Mouse (Mus musculus) embryonic fibroblast, embryonic 13.5 days (primary cell): Measurements from ENCODE around the gene Ptcd3.

Source experiments
- CTCF ChIP-seq: IDR thresholded peaks from 2 replicates; pipeline ENCODE4 v1.5.1; 2011; ENCODE audit warnings: mild to moderate bottlenecking, control low read depth, low read length, moderate library complexity, borderline replicate concordance; ENCODE audit not compliant: insufficient read depth
- POLR2A ChIP-seq: IDR thresholded peaks from 2 replicates; pipeline ENCODE4 v1.6.1; 2011; ENCODE audit warnings: low read depth, mild to moderate bottlenecking, control low read depth, low read length, moderate library complexity

DNA sequence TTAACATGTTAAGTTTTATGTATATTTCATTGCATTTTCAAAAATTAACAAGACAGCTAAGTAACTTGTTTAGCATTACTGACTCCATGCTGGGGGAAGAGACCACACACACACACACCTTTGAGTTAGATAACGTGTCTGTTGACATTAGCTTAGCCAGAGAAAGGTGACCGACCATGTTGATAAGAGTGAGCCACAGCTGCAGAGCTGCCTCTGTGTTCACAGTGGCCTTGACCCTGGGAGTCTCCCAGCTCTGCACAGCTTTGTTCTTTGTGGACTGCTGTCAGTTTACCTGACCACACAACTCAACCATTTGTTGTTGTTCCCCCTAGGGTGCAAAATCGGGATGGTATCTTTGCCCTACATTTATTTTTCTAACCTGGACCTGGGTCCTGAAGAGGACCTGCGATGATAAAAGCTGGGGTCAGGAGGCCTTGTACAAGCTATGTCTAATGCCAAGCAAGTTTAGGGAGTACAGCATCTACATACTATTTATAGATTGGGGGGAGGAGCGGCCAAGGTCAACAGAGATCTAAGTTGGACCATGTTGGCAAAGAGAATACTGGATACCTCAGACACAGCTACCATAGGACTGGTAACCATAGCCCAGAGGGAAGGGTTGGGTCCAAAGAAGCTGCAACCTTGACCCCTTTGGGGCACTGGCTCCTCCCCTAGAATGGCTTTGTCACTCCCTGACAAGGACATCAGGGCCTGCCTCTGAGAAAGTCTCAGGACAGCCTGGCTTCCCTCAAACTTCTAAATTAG, 3.3 kb upstream of the Ptcd3 start:
- TF ChIP-seq CTCF, result no peak
- TF ChIP-seq POLR2A, result no peak
